Mouse (Mus musculus): ENCODE measurements around the gene Slc6a6.

DNA sequence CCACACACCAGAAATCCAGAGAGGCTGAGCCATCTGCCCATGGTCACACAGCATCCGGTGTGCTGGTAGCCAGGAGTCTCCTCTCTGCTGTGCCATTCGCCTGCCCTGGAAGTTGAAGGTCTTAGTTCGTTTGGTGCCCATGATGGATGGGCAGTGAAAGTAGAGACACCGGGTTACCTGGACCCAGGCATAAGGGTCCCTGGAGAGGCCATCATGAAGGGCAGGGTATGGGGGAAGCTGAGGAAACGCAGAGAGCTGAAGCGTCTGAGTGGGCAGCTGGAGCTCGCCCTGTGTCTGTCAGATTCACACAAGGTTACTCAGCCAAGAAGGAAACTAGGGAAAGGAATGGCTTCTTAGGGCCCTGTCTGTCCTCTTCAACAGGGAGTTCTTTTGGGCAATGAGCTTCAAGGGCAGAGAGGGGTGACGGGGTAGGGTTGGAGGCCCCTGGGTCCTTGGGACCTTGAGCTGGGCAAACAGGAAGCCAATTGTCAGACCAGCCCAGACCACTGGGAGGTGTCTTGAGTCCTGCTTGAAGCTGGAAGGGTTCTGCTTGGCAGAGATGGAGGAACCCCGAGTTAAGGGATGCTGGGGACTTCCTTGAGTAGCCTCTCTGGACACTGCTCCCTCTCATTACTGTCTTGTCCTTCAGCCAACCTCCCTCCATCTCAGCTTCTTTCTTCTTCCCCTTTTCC is 78.3 kb downstream of the Slc6a6 start:
- TF ChIP-seq CTCF (IDR thresholded peaks at IDR 0.05; ENCODE audit: control insufficient read depth, insufficient read depth, insufficient replicate concordance, low read depth, low read length) (peak; percentile 25; the same call in 1 of the 2 replicates), POLR2A (IDR thresholded peaks at IDR 0.05; ENCODE audit: control insufficient read depth, low read depth, low read length) (no peak)

Measured in testis, adult 2 months (tissue).